Mouse (Mus musculus) kidney, adult 9 months (tissue): Measurements from ENCODE around the gene Olfr281.
A peak's percentile ranks its signal among the peaks of the same experiment; 100 is the strongest.

Source experiments
- DNase-seq: peaks from one replicate; pipeline ENCODE4 v3.0.0; 2022

Gene Olfr281

DNA sequence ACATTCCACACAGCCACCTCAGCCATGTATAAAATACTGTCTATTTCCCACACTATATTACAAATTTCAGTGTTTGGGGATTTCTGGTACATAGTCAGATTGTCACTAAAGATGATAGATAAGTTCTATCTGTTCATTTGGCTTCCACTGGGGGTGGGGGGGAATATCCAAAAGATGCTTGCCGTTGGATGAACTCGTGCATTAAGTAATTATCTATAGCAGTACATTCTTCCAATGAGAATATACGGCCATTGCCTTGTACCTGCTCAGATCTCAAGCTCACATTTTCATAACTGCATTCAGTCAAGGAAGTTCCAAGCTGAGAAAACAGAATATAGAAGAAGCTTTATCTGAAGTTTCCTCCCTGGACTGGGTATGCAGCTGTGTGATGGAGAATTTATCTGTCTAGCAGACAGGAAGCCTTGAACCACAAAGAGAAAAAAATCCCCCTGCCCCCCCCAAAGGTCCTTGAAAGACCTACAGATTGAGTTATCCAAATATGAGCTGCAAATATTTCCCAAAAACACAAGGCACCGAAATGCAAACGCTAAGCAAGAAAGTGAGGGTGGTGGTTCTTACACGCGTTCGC is 34.1 kb downstream of the Olfr281 start:
- no peak for DNase-seq

DNA sequence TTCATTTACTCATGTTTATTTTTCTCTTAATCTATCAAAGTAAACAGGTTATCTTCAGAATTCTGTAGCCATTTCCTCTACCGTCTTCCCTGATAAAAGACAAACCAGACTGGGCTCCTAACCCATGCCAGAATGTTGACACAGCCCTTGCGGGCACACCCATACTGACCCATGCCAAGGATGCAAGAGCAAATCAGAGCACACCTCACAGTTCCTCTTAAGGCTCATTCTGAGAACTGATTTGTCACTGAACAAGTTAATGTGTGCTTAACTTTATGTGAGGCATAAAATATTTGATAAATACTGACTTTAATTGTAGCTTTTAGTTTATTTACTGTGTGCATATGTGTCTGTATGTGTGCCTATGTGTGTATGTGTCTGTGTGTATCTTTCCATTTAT is 38.9 kb downstream of the Olfr281 start:
- DNase-seq, result no peak

DNA sequence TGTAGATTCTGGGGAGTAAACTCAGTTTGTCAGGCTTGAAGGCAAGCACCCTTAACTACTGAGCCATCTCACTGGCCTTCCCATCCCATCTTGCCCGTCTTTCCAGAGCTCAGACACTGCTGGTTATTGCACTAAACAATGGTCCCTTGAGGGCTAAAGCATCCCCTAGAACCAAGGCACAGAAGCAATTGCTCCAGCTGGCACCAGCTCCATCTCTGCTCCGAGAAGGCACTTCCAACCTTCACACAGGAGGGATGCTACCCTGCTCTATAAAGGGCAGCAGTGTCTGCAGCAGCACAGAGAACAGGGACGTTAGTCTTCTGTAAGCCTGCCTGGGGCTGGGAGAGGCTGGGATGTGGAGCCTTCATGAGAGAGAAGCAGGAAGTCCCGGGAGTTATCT is 39.7 kb downstream of the Olfr281 start, which contains the start of gene Olfr279:
Olfr279 (plus strand) TSS at position 301 of the 400 bp plus-strand sequence.
- DNase-seq, result no peak

DNA sequence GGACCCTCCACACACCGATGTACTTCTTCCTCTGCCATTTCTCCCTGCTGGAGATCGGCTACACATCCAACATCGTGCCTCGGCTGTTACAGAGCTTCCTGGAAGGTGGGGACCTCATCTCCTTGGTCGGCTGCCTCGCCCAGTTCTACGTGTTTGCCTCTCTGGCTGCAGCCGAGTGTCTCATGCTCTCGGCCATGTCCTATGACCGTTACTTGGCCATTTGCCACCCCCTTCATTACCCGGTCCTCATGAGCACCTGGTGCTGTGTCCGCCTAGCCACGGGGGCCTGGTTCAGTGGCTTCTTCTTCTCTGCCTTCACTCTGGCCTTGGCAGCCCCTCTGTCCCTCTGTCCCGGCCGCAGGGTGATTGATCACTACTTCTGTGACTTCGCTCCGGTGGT is 45.2 kb downstream of the Olfr281 start:
- DNase-seq, result no peak

DNA sequence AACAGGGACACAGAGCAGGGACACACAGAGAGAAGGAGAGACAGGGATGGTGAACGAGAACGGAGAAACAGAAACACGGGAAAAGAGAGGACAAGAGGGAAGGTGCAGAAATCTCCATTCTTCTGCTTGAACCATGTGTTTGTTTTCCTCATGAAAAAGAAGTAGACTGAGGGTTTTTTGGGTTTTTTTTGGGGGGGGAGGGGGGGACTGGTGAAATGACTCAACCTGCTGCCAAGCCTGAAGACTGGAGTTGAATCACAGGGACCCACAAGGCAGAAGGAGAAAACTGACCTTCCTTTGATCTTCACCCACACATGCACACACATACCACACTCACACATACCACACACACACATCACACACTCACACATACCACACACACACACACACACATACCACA is 50.9 kb downstream of the Olfr281 start:
- no peak for DNase-seq

- DNase-seq, result peak; percentile 66
Observed at GRCm38 (mm10) chr15:98504514-98504913, 52.1 kb downstream of the Olfr281 start.

DNA sequence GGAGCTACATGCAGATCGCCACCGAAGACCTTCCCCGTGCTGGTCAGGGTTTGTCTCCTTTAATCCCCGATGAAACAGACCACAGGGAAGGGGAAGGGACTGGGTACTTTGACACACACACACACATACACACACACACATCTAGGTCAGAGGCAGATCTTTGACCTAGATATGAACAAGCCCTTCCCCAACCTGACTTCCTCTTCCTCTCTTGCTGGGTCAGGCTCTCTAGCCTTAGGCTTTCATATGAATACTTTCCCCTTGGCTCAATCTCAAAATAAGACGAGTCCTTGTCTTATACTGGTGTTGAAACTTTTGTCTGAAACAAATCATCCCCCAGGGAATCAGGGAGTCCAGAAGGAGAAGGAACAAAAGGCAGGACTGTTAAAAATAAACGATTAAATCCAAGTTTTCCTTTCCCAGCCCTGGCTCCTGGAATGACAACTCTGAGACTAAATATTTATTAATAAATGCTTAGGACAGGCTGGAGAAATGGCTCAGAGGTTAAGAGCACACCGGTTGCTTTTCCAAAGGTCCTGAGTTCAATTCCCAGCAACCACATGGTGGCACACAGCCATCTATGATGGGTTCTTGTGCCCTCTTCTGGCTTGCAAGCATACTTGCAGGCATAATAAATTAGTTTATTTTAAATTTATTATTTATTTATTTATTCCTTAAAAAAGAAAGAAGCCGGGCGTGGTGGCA is 54.0 kb downstream of the Olfr281 start:
- peak; percentile 31 for DNase-seq

DNA sequence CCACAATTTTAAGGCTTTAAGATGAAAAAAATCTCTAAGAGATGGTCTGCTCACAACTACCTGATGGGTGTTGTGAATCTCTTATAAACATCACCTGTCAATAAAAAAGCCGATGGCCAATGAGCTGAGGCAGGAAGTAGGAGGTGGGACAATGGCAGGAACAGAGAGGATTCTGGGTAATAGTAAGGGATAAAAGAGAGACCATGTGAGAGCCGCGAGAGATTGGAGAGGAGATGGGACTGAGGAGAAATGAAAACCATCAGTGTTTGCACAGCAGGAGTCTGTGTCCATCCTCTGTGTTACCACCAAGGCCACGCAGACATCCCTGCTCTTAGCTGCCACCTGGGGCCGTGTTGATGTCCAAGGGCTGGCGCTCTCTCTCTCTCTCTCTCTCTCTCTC is 54.9 kb downstream of the Olfr281 start:
- no peak for DNase-seq

DNA sequence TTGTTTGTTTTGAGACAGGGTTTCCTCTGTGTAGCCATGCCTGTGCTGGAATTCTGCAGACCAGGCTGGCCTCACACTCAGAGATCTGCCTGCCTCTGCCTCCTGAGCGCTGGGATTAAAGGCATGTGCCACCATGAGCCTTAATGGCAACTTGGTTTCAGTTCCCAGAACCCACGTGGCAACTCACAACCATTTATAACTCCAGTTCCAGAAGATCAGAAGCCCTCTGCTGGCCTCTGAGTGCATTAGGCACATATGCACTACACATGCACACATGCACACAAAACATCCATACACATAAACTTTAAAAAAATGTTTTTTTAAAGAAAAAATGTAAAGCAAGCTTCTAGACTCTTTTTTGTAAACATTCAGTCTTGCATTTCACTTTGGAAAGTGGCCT is 57.0 kb downstream of the Olfr281 start:
- no peak for DNase-seq
